Mouse (Mus musculus): ENCODE measurements around the gene Spc24. TPM values are rescaled to one million over a fixed set of nuclear protein-coding genes. Genes with fewer than 3 reads are reported as not detected.
"Not testable (repeated sequence)": the region's sequence is repeated elsewhere in the genome, so short reads cannot be mapped to it uniquely, and the experiment has no call there.

The Spc24 gene
- 1 to 10 TPM; 1.6 to 1.7 TPM for total RNA-seq (2021)

DNA sequence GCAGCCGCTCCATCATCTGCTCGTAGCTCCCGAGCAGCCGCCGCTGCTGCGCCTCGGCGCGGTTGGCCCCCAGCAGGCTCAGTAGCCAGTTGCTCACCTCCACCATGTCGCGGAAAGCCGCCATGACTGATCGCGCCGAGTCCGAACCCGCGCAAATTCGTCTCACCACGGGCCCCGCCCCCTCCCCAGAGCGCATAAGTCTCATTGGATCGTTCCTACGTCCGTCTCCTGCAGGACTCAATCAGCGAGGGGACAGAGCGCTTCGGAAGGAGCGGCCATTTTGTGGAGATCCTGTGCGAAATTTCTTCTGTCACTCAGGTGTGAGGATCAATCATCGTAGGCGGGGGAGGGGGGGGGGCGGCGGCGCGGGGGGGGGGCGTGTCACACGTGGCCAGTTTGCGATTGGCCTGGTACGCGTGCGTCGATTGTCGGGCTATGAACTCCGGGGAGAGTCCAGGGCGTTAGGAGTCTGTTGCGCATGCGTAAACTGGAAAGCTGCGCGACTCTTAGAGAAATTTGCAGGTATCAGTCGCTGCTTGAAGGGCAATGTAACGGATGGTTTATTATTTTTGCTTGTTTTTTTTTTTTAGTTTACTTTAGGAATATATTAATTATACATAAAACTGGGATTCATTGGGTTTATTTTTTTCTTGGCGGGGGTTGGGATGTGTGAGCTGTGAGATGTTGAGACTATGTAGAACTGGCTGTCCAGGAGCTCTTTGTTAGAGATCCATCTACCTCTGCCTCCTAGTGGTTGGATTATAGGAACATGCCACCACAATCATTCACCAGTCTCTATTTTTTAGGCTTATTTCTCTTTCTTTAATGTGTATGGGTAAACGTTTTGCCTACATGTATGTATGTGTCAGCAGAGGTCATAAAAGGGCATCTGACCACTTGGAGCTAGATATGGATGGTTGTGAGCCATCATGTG lies at the start of gene Spc24:
TSS of gene Spc24 (minus strand) at position 149 of the 934 bp plus-strand sequence.
- intact Hi-C loops (cut with DNase I): no loop called here
- DNase-seq (ENCODE audit: low spot score in 2 of 2): peak; percentile 93 to 97

DNA sequence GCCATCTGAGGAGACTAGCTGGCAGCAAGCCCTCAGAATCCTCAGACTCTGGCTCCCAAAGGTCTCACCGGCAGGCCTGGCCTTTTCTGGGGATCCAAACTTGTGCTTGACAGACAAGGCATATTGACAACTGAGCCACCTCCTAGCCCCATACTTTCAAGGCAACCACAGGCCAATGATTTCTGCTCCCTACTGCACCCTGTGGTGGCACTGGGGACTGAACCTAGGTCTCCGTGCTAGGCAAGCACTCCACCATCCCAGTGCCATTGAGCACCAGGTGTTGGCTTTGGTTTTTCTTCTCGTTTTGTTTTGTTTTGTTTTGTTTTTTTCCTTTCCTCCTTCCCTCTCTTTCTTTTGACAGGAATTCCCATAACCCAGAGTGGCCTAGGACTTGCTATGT lies 48.5 kb upstream of the Spc24 start:
- intact Hi-C loops (cut with DNase I): no loop called here
- DNase-seq (ENCODE audit: low spot score in 2 of 2): no peak

DNA sequence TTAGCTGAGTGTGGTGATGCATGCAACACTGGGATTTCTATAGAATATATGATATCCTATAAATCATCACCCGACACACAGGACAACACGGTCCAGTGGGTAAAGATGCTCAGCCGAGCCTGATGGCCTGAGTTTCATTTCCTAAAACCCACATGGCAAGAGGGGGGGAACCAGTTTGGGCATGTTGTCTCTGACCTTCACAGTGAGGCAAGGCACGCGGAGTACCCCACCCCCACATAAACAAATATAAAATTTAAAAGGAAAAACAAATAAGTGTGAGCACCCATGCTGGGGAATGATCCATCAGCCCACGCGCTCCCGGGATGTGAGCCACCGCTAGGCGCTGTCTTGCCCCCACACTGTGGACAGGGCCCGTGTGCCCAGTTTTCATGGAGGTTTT lies 46.9 kb upstream of the Spc24 start:
- intact Hi-C loops (cut with DNase I): no loop called here
- peak in 1 of 2 experiments; percentile 16 for DNase-seq (ENCODE audit: low spot score in 2 of 2)

DNA sequence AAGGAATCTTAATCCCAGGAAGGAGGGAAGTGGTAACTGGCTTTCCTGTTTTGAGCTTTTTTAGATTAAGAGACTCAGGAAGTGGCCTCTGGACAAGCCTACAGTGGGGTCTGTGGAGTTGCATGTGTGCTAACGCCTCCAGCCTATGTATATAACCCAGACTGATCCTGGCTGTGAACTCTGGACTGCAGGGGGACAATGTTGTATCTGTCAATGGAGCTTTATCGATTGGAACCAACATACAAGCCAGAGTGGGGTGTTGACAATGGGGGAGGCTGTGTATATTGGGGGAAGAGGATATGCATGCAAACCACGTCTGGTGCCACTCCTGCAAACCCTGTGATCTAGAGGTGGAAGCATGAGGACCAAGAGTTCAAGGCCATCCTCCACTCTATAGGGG lies 46.3 kb upstream of the Spc24 start:
- intact Hi-C loops (cut with DNase I): no loop called here
- no peak for DNase-seq (ENCODE audit: low spot score in 2 of 2)

DNA sequence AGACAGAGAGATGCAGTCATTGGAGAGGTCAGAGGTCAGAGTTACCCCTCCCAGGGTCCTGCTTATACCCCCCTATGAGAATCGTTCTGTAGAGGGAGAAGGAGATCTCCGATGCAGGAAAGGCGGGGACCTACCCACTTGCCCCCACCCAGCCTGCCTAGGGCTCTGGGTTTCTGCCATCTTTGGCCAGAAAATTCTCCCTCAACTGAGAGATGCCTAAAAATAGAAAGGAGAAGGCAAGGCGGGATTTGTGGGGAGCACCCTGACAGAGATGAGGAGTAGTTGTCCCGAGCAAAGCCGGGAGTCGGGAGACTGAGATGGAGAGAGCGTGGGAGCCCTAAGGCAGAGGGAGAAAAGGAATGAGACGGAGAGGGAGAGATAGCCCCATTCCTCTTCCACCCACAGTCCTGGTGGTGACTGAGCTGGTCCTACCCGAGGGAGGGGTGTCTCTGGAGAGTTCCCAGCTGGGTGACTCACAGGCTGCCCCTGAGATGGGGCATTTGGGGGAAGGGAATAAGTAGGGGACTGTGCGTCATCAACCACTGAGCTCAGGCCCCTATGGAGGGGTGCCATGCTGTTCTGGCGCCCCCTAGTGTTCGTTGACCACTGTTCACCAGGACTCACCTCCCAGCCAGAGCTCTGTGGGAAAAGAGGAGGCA lies 44.0 kb upstream of the Spc24 start:
- DNase-seq (ENCODE audit: low spot score in 2 of 2): peak; percentile 82 to 94
- intact Hi-C loops (cut with DNase I): loop anchor here (2.0 to 5.0 kb wide), 2 partner anchors 117 to 201 kb away; no protein-coding TSS in a partner anchor

DNA sequence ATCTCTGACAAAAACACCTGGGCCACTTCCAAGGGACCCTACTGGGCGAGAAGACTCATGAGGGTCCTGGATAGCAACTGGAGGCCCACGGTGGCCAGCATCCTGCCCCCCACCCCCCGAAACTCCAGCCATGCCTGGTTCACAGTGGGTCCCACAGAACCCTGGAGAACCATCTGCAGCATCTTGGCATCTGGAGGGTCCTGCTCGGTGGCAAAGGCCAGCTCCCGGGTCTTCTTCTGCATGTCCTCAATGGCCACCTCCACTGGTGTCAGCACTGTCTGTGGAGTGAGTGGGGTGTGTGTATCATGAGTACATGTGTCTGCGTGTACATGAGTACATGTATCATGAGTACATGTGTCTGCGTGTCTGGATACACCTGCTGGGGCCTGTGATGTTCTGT lies 41.5 kb upstream of the Spc24 start:
- intact Hi-C loops (cut with DNase I): loop anchor here (5.0 kb wide), 1 partner anchor 114 kb away; no protein-coding TSS in a partner anchor
- no peak for DNase-seq (ENCODE audit: low spot score in 2 of 2)

DNA sequence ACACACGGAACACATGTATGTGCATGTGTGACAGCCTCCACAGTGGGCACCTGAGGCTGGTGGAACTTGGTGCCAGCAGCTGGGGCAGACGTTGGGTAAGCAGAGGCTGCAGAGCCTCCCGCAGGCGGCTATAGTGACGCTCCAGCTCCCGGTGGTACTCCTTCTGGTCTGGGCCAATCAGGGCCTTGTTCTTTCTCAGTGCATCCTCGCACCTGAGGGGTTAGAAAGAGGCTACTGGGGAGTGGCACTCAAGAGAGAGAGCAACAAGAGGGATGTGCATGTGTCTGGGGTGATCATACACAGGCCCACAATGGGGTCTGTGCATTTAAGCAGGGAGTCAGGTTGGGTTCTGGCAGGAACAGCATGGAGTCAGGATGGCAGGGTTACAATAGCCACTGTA lies 41.0 kb upstream of the Spc24 start:
- intact Hi-C loops (cut with DNase I): loop anchor here (5.0 kb wide), 1 partner anchor 114 kb away; no protein-coding TSS in a partner anchor
- no peak for DNase-seq (ENCODE audit: low spot score in 2 of 2)

DNA sequence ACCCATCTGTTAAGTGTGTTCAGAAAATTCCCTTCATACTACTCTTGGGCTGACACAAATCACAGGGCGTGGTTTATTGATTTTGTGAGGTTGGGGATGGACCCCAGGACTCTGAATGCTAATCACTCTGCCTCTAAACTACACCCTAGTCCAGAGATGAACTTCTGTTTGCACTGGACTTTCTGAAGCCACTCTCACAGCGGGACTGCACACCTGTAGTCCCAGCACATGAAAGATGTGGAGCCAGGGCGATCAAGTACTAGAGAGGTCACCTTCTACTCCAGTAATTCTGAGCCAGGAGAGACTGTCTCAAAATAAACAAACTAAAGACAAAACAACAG lies 38.9 kb upstream of the Spc24 start:
- no peak for DNase-seq (ENCODE audit: low spot score in 2 of 2)
- intact Hi-C loops (cut with DNase I): no loop called here

DNA sequence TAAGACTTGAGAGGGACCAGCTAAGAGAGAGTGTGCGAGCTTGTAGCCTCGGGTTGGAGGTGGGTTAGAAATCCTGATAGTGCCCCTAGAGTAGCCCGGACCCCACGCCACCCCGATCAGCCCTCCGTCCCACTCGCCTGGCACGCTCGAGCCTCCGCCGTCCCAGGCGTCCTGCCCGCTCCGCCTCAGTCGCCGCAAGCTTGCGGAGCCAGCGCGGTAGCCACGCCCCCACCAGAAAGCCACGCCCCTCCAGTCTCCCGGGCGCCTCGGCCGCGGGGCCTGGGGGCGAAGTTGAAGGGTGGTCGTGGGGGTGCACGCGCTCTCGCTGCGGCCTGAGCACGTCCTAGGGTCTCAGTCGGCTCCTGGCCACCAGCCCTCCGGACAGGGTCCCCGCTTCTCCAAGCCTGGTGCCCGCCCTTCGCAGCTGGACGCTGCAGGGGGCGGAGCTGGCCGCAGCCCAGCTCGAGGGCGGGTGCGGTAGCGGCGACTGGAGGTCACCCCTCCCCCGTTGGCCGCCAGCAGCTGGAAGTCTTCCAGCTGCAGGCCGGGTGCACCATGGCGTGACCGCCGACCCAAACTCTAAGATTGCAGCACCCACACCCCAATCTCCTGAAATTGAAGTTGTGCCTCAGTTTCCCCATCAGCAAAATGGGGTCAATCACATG lies 38.4 kb upstream of the Spc24 start, which contains the start of gene Kank2:
TSS of gene Kank2 (minus strand) at position 400 of the 665 bp plus-strand sequence.
- peak; percentile 54 to 59 for DNase-seq (ENCODE audit: low spot score in 2 of 2)
- intact Hi-C loops (cut with DNase I): no loop called here

DNA sequence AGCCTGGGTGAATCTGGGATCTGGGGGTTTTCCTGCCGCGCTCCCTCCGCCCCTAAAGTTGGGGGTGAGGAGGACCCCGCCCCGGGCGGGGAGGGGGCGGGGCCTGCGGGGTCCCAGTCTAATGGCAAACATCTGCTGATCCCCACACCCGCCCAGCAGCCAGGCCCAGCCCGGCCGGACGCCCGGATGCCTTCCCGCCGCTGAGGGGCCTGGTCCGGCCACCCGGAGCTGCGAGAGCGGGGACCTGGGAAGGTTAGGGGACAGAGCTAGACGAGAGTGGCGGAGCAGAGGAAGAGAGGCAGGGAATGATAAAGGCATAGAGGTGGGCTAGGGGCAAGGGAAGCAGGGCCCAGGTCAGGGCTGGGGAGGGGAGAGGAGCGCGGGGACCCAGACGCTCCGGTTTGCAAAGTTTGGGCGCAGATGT lies 37.8 kb upstream of the Spc24 start:
- intact Hi-C loops (cut with DNase I): no loop called here
- no peak for DNase-seq (ENCODE audit: low spot score in 2 of 2)

DNA sequence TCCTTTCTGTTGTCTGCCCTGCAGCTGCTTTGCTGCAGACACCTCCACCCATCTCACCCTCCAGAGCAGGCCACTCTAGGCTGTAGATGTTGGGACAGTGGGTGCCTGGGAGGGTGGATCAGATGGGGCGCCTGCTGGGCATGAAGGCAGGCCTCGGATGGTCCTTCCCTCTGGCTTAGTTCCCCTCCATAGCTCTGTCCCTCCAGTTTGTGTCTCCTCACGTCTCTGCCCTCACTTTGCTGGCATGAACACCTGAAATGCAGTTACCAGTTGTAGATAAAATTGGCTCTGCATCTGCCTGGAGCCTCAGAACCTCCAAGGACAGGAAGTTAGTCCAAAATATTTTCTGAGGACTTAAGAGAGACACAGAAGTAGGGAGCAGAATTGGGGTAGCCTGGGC lies 36.8 kb upstream of the Spc24 start:
- no peak for DNase-seq (ENCODE audit: low spot score in 2 of 2)
- intact Hi-C loops (cut with DNase I): no loop called here

DNA sequence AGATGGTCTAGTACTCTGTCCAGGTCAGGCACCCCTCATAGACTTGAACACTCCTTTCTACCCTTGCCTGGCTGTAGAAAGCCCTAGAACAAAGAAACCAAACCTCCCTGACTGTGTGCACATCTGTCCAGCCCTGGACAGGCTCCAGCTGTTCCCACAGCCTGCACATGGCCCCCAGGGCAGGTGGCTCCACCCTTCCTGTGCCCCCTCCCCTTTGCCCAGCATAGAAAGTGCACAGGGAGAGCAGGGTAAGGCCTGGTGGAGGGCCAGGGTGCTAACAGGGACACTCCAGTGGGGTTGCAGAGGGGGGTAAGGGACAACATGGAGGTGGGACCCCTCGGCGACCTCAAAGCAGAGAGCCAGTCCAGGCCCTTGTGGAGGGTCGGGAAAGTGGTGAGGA lies 36.2 kb upstream of the Spc24 start:
- intact Hi-C loops (cut with DNase I): no loop called here
- DNase-seq (ENCODE audit: low spot score in 2 of 2): no peak

DNA sequence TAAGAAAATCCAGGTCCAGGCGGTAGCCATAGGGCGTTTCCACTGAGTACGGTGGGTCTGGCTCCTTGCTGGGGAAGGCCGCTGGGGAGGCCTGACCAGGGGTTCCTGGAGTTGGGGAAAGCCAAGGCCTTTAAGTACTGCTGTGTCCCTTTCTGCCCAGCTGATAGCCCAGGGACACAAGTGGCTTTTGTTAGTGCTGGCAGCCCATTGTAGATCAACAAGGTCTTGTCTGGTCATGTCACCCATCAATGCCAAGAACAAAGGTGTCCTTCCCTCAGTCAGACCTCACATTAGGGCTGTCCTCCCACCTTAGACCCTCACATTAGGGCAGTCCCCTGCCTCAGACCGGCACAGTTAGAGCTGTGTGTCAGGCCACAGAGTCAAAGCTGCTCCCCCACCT lies 35.5 kb upstream of the Spc24 start:
- intact Hi-C loops (cut with DNase I): no loop called here
- no peak for DNase-seq (ENCODE audit: low spot score in 2 of 2)

DNA sequence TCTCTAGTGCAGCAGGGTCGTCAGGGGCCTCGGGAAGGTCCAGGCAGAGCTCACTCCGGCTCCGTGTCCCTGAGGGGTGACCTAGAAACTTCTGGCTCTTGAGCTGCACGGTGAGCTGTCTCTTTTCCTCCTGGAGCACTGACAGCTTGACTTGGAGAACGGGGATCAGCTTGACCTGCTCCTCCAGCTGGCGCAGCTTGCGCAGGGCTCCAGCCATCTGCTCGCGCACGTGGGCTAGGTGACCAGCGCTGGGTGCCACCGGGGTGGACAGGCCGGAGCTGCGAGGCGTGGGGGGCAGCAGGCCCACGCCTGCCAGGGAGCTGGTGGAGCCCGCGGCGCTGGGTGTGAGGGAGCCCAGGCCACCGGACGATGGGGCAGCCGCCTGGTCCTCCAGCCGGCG lies 34.8 kb upstream of the Spc24 start:
- DNase-seq (ENCODE audit: low spot score in 2 of 2): no peak
- intact Hi-C loops (cut with DNase I): no loop called here

DNA sequence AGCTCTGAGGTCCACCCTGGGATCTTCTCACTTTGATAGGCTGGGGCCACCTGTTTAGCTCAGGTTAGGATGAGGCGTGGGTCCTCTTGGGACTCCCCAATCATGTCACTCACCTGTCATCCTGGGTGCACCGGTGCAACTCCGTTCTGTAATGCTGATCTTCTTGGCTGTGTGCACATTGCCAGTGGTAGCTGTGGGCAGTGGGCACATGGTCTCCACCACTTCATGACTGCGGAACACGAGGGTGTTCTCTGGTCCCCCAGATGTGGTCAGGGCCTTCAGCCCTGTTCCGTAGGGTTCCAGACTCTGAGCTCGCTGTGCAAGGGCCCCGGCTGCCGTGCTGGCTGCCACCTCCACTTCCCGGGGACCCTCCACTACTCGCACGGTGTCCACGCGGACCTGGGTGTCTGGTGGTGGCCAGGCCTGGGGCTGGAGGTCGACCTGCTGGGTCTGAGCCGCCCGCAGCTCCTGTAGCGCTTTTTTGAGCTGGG lies 34.3 kb upstream of the Spc24 start:
- intact Hi-C loops (cut with DNase I): no loop called here
- DNase-seq (ENCODE audit: low spot score in 2 of 2): no peak

DNA sequence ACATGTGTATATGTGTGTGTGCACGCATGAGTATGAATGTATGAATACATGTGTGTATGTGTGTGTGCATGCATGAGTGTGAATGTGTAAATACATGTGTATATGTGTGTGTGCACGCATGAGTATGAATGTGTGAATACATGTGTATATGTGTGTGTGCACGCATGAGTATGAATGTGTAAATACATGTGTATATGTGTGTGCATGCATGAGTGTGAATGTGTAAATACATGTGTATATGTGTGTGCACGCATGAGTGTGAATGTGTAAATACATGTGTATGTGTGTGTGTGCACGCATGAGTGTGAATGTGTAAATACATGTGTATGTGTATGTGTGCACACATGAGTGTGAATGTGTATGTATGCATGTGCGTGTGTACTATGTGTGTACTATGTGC lies 33.4 kb upstream of the Spc24 start:
- intact Hi-C loops (cut with DNase I); DNase-seq (ENCODE audit: low spot score in 2 of 2): not testable (repeated sequence)

DNA sequence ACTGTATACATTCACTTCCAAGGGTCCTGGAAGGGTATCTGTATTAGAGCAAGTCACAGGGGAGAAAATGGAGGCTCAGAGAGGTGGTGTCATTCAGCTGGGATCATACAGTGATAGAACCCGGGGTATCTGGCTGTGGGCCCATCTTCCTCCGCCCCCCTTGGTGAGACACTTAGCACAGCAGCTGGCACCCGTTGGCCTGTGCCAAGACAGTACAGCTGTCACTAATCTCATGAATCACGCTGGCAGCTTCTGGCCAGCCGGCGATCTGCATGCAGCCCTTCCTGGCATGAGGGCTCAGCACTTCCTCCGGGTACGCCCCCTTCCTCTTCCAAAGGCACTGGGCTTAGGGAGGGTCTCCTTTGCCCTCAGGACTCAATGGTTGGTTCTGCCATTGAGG lies 32.5 kb upstream of the Spc24 start:
- intact Hi-C loops (cut with DNase I): no loop called here
- DNase-seq (ENCODE audit: low spot score in 2 of 2): peak; percentile 45 to 76

DNA sequence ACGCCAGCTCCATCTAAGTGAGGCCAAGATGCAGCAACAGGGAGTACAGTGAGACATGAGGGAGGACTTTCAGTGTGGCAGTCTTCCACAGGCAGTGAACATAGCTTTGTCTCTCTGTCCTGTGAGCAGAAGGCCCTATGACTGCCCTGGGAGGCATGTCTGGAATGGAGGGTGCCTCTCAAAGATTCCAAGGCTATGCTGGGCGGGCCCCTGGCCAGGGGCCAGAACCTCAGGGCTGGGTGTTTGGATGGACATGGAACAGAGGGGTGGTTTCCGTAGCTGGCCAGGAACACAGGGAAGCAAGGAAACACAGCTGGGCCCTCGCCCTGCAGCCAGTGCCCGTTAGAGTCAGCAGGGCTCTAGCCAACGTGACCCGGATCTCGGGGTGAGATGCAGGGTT lies 31.8 kb upstream of the Spc24 start:
- no peak for DNase-seq (ENCODE audit: low spot score in 2 of 2)
- intact Hi-C loops (cut with DNase I): no loop called here

DNA sequence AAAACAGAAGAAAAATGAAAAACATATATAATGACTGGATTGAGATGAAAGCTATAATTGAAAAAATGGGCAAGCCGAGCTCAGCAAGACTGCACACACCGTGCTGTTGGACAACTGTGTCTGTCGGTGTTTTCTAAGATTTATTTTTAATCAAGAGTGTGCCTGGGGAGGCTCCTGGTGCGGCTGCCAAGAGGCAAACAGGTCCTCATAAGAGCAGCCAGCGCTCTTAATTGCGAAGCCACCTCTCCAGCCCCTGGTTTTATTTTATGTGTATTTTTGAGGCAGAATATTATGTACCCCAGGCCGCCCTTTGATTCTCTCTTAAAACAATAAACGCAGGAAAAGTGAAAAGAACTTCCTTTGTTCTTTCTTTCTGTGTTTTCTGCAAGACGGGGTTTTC lies 28.1 kb upstream of the Spc24 start:
- no peak for DNase-seq (ENCODE audit: low spot score in 2 of 2)
- intact Hi-C loops (cut with DNase I): no loop called here

DNA sequence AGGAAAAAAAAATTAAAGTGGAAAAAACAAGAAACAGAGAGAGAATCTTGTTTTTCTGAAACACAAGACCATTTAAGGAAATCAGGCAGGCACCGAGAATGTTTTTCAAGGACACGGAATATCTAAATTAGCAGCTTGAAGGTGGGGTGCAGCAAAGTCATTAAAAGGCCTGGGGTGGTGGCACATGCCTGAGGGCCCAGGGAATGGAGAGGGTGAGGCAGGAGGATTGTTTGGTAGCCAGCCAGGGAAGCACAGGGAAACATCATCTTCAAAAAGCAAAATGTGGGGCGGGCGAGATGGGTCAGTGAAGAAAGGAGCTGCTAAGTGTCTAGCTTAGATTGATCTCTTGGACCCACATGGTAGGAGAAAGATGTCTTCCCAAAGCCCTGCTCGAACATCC lies 27.6 kb upstream of the Spc24 start:
- no peak for DNase-seq (ENCODE audit: low spot score in 2 of 2)
- intact Hi-C loops (cut with DNase I): no loop called here

Measured in left cerebral cortex, postnatal 25 days (tissue).